Mouse (Mus musculus) heart, postnatal 0 days (tissue): ENCODE results near the gene Plxna1. TPM values are rescaled to one million over a fixed set of nuclear protein-coding genes. Genes with fewer than 3 reads are reported as not detected.

Experiments
- ATAC-seq: fragments of 200-750 bp; cut with Nextera tagmentation; 2 replicates; pipeline ENCODE4 v1.8.0; 2017; ENCODE audit warnings: low read depth, moderate number of reproducible peaks, moderate library complexity; ENCODE audit not compliant: insufficient read depth
- DNase-seq: peaks from one replicate; pipeline ENCODE4 v3.0.0-alpha.2; 2016; ENCODE audit warnings: low spot score
- H3K27ac ChIP-seq: fragments of 300-500 bp; sonication (generic); 2 replicates; pipeline ENCODE4 v1.5.1; 2014; ENCODE audit warnings: low read depth, mild to moderate bottlenecking
- H3K27me3 ChIP-seq: fragments of 300-500 bp; sonication (generic); 2 replicates; pipeline ENCODE4 v1.6.1; 2014; ENCODE audit warnings: low read length, mixed read lengths; ENCODE audit not compliant: control insufficient read depth, insufficient read depth
- H3K36me3 ChIP-seq: fragments of 300-500 bp; sonication (generic); replicated peaks from 2 replicates; pipeline ENCODE4 v1.6.1; 2014; ENCODE audit warnings: low read length, mixed read lengths; ENCODE audit not compliant: control insufficient read depth, insufficient read depth
- H3K4me1 ChIP-seq: fragments of 300-500 bp; sonication (generic); 2 replicates; pipeline ENCODE4 v1.6.1; 2014; ENCODE audit warnings: antibody characterized with exemption; ENCODE audit not compliant: control insufficient read depth, insufficient read depth
- H3K4me2 ChIP-seq: fragments of 300-500 bp; sonication (generic); 2 replicates; pipeline ENCODE4 v1.6.1; 2014; ENCODE audit warnings: low read depth, mild to moderate bottlenecking, low read length, moderate library complexity
- H3K4me3 ChIP-seq: fragments of 300-500 bp; sonication (generic); 2 replicates; pipeline ENCODE4 v1.5.1; 2014; ENCODE audit warnings: low read depth, low read length
- H3K9ac ChIP-seq: fragments of 300-500 bp; sonication (generic); replicated peaks from 2 replicates; pipeline ENCODE4 v1.6.1; 2014; ENCODE audit warnings: low read depth, low read length, mixed read lengths
- H3K9me3 ChIP-seq: fragments of 300-500 bp; sonication (generic); replicated peaks from 2 replicates; pipeline ENCODE4 v1.6.1; 2016; ENCODE audit warnings: low read length; ENCODE audit not compliant: control insufficient read depth
- CTCF ChIP-seq: IDR thresholded peaks from 2 replicates; pipeline ENCODE4 v1.5.1; 2016; ENCODE audit warnings: antibody characterized with exemption, control low read depth, low read depth
- EP300 ChIP-seq: IDR thresholded peaks from 2 replicates; pipeline ENCODE4 v1.6.1; 2016; ENCODE audit warnings: antibody characterized with exemption, low read depth
- WGBS: fragments of 180-500 bp; shearing (Covaris S2); extraction: QIAGEN DNeasy Blood & Tissue Kit; methylation state at CpG from one replicate; pipeline ENCODE4 v1.1.7; 2014; 5-methylcytosine and 5-hydroxymethylcytosine counted together
- polyA plus RNA-seq: library from polyadenylated mRNA; unstranded; fragments of >200 nt; fragmentation: Nextera tagmentation; extraction: Ambion mirVana; gene quantifications from 2 replicates; pipeline ENCODE4 v1.2.1, GENCODE M21; 2015
- total RNA-seq: library from RNA; depleted of rRNA; stranded (reverse); fragments of >200 nt; gene quantifications from 2 replicates; pipeline ENCODE4 v1.2.3, GENCODE M21; 2014; ENCODE audit warnings: low replicate concordance; rRNA removed

Gene Plxna1
- total and polyA plus RNA-seq, 2 experiments from 2014 or later, result 8.1 to 30.4 TPM

- DNase-seq (no peak), ATAC-seq (no peak)
- no peak for TF ChIP-seq EP300
- TF ChIP-seq CTCF, result no peak
- H3K9ac ChIP-seq, result no peak overlapping the region
- no peaks in the 10 kb centered on the region for H3K27me3 ChIP-seq
- no peaks in the 10 kb centered on the region for H3K9me3 ChIP-seq
- no peak overlapping the region for H3K4me3 ChIP-seq
- no peak overlapping the region for H3K27ac ChIP-seq
- H3K4me1 ChIP-seq, result no peaks in the 10 kb centered on the region
- WGBS, result 63% methylated on average over 4 of the region's 4 CpGs
- no peak overlapping the region for H3K4me2 ChIP-seq
- H3K36me3 ChIP-seq, result no peaks in the 10 kb centered on the region
These were observed 81.9 kb downstream of the Plxna1 start for GRCm38 (mm10) chr6:89280555-89280954.

GRCm38 (mm10) chr6:89271731-89272475 is 90.5 kb downstream of the Plxna1 start:
- TF ChIP-seq CTCF, result no peak
- no peak for TF ChIP-seq EP300
- Histone ChIP-seq H3K27me3 (no peaks in the 10 kb centered on the region), H3K4me1 (no peaks in the 10 kb centered on the region), H3K4me3 (no peak overlapping the region), H3K9ac (no peak overlapping the region), H3K9me3 (0 out of 2 replicates have a peak, but pooled peaks cover 4% of the 10 kb centered on the region), H3K27ac (no peak overlapping the region), H3K36me3 (no peaks in the 10 kb centered on the region), H3K4me2 (no peak overlapping the region)
- ATAC-seq (no peak), DNase-seq (no peak)
- WGBS, result 57% methylated on average over 10 of the region's 10 CpGs

GRCm38 (mm10) chr6:89267181-89267580 is 95.2 kb downstream of the Plxna1 start:
- DNase-seq (no peak), ATAC-seq (no peak)
- Histone ChIP-seq H3K36me3 (no peaks in the 10 kb centered on the region), H3K9me3 (0 out of 2 replicates have a peak, but pooled peaks cover 4% of the 10 kb centered on the region), H3K4me2 (no peak overlapping the region), H3K27ac (no peak overlapping the region), H3K4me1 (no peaks in the 10 kb centered on the region), H3K27me3 (no peaks in the 10 kb centered on the region), H3K4me3 (no peak overlapping the region), H3K9ac (no peak overlapping the region)
- TF ChIP-seq CTCF (no peak), EP300 (no peak)
- WGBS, result 67% methylated on average over 5 of the region's 5 CpGs

Other genes starting within 250 kb of the Plxna1 start
- gene Chchd6, start 233.0 kb upstream of the Plxna1 start, total RNA-seq, result 19.9 and 21.8 TPM in 2 replicates
- gene Chchd6, start 233.0 kb upstream of the Plxna1 start, polyA plus RNA-seq, result 37.5 and 37.8 TPM in 2 replicates